Mouse (Mus musculus): Measurements from ENCODE around the gene Abca13.

Gene Abca13

GRCm38 (mm10) chr11:9533189-9533588 is 341.4 kb downstream of the Abca13 start:
- DNase-seq (ENCODE audit: low read depth, low spot score) = no peak

- no peak for DNase-seq (ENCODE audit: low read depth, low spot score)
These were observed 342.0 kb downstream of the Abca13 start for GRCm38 (mm10) chr11:9533658-9534202.

- no peak for DNase-seq (ENCODE audit: low read depth, low spot score)
These were observed 345.1 kb downstream of the Abca13 start for GRCm38 (mm10) chr11:9536811-9537210.

DNA sequence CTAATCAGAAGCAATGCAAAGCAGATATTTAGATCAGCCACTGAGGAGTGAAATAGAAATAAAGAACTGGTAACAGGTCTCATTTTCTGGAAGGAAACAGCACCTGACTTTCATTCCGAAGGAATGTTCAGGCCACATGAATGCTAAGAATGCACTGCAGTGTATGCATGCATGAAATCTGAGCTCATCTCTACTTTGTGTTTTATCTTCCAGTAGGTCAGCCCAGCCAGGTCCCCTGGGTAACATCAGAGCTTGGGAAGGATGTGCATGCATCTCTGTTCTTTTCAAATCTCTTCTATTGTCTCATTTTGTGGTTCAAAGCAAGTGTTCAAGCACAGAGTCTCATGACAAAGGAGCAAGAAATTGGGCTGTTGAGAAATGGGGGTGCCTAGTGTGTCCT is 346.6 kb downstream of the Abca13 start:
- peak; percentile 2 for DNase-seq (ENCODE audit: low read depth, low spot score)

DNA sequence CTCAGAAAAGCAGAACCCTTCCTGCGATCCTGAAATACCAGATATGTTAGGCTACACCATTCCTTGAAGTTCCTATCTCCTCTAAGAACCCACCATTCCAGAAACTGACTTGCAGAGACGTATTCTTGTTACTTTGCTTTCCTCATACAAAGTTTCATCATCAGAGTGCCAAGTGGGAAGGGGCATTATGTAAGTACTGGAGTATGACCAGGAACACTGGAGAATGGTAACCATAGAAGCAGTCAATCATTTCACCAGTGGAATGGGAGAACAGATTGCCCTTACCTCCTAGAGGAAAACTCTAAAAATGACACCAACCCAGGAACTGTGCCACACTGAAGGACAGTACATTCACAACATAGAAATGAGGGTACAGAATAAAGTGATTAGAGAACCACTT is 368.3 kb downstream of the Abca13 start:
- DNase-seq (ENCODE audit: low read depth, low spot score) = no peak

GRCm38 (mm10) chr11:9568302-9568701 is 376.6 kb downstream of the Abca13 start:
- DNase-seq (ENCODE audit: low read depth, low spot score) = no peak

GRCm38 (mm10) chr11:9570319-9570718 is 378.6 kb downstream of the Abca13 start:
- no peak for DNase-seq (ENCODE audit: low read depth, low spot score)

DNA sequence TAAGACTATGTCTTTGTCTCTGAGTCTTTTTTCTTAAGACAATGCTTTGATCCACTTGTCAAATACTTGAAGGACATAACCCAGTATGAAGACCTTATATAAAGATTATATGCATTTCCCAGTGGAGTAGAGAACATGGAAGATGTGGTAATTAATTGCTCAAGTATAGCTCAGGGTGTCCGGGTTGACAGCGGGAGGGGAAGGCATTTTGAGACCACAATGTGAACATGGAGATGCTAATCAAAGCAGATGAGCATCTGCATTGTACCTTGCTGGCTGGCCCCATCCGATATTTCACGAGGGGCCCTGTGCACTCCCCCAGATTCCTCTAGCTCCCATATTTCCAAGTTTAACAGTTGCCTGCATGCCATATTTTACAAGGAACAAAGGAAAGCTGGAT is 383.2 kb downstream of the Abca13 start:
- no peak for DNase-seq (ENCODE audit: low read depth, low spot score)

DNA sequence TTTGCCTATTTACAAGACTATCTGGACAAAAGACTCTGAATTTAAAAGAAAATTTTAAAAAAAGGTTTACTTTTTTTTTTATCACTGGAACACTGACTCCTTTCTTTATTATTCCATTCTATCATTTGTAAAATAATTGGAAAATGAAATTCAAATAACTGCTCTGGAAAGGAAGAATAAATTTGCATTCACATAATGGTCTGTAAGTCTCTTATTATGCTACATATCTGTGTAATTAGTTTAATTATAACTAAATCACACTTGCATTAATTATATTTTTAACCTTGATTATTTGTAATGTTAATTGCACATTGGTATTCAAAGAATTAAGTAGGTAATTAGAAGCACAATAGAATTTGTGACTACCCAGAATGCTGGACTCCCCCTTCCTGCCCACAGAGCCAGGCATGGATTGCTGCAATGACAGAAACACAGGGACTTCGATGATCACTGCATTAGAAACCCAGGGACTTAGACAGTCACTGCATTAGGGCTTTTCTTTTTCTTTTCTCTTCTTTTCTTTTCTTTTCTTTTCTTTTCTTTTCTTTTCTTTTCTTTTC is 400.1 kb downstream of the Abca13 start:
- no peak for DNase-seq (ENCODE audit: low read depth, low spot score)

- no peak for DNase-seq (ENCODE audit: low read depth, low spot score)
These were observed 405.6 kb downstream of the Abca13 start for GRCm38 (mm10) chr11:9597299-9597698.

DNA sequence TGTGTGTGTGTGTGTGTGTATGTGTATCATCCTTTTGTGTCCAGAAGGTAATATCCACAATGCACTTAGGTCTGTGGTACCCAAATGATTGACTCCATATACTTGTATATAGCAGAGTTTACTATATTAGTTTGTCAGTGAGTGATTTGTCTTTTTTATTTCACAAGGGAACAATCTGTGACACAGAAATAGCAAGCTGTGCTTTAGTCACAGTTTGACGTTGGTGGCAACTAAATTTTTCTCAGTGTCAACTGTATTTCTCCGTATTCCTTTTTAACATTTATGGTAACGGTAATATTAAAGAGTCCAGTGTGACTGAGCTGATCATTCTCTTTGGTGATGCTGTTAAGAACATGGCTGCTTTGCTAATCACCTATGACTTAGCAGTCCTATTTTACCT is 409.4 kb downstream of the Abca13 start:
- no peak for DNase-seq (ENCODE audit: low read depth, low spot score)

GRCm38 (mm10) chr11:9602137-9602536 is 410.4 kb downstream of the Abca13 start:
- no peak for DNase-seq (ENCODE audit: low read depth, low spot score)

DNA sequence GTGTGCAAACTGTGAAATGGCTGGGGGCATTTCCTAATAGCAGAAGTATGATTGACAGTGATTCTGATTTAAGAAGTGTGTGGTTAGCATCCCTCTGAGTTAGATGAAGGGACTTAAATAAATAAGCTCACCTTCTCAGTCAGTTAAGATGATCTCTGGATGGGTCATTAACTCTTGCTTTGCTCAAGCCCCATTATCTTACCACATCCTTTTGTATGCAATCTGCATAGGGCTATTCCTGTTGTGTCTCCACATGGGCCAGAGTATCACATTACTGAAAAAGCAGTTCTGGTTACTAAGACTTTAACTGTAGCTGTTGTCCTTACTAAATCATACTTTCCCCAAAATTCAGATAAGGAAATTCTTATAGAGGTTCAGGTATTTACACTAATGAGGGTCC is 416.5 kb downstream of the Abca13 start:
- DNase-seq (ENCODE audit: low read depth, low spot score) = no peak

DNA sequence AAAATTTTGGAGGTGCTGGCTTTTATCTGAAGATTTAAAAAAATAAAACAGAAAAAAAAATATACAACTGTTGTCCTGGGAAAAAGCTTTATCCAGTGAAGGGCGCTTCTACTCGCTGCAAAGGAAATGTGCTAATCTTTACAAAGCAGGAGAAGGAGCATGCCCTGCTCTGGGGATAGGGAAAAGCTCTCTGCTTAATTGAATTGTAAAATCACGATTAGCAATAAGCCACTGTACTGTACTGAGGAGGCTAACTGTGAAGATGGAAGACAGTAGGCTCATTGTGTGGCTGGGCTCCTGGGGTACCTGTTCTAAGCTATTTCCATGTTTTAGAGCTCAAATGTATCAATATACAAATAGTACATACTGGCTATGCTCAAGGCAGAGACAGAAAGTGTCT is 417.3 kb downstream of the Abca13 start:
- no peak for DNase-seq (ENCODE audit: low read depth, low spot score)

DNA sequence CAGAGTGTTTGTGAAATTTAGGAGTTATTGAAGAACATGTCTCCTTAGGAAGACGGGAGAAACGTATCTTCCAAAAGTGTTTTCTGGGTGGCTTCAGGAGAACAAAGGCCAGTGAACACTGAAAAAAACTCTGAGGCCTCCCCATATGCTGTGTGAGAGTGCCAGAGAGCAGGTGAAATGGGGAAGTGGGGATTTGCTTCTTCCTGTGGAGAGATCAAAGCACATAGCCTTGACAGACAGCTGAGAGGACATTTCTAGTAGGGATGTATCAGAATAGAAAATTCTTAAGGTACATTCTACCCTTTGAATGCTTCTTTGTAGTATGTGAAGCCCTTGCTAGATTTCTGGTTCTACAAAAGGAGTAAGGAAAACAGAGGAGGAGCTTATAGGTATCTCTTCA is 424.4 kb downstream of the Abca13 start:
- no peak for DNase-seq (ENCODE audit: low read depth, low spot score)

GRCm38 (mm10) chr11:9616665-9617064 is 424.9 kb downstream of the Abca13 start:
- no peak for DNase-seq (ENCODE audit: low read depth, low spot score)

GRCm38 (mm10) chr11:9619986-9620385 is 428.2 kb downstream of the Abca13 start:
- no peak for DNase-seq (ENCODE audit: low read depth, low spot score)

DNA sequence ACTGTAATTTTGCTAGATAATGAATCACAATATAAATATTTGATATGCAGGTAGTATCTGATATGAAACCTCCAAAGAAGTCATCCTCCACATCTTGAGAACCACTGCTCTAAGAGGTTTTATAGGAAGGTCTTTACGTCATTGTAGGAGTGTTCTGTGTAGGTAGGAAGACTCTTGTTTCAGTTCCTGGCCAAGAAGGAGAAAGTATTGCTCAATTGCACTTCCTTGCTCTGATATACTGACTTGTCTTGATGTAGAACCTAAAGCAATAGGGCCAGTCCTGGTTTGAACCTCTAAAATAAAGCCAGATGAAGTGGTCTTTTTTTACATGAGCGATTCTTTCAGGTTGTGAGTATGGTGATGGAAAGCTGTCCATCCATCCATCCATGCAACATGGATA is 431.1 kb downstream of the Abca13 start:
- no peak for DNase-seq (ENCODE audit: low read depth, low spot score)

DNA sequence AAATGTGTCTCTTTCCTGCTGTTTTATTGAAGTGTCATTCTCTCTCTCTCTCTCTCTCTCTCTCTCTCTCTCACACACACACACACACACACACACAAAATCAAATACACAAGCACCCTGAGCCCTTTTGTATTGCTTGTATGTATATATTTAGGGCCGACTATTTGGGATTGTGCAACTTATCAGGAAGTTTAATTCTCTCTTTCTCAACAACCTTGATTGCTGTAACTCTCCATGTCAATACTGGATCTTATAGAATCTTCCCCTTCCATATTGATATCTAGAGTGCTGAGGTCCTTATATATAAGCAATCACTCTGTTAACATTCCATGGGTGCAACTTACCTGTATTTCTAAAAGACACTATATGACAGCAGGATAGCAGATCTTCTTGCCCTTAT is 433.0 kb downstream of the Abca13 start:
- no peak for DNase-seq (ENCODE audit: low read depth, low spot score)

- DNase-seq (ENCODE audit: low read depth, low spot score) = no peak
These were observed 434.1 kb downstream of the Abca13 start for GRCm38 (mm10) chr11:9625812-9626211.

GRCm38 (mm10) chr11:9647272-9647671 is 455.5 kb downstream of the Abca13 start:
- no peak for DNase-seq (ENCODE audit: low read depth, low spot score)

- DNase-seq (ENCODE audit: low read depth, low spot score) = no peak
These were observed 456.2 kb downstream of the Abca13 start for GRCm38 (mm10) chr11:9647991-9648390.

DNA sequence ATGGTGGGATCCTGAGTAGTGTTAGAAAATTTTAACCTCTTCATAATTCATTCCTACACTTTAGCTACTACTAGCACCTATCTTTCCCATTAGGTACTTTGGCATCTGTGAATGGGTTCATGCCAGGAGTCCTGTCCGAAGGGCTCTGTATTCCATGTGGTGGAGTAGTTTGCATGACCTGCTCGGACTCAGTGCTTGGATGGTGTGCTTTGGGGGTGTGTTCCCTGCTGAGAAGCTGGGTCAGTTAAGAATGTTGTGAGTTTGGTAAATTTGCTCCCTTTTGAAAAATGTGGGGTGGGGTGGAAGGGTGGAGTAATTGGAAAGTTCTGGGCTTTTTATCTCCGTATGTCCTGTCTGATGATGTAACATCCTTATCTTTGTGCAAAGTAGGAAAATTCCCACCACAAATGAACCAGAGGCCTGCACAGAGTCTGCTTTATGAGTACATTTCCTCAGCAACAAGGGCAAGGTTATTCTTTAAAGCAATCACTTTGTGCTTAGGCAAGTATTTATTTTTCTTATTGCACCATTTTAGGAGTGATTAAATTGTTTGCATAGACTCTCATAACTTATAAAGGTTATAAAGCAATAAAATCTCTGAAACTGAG is 475.0 kb downstream of the Abca13 start:
- DNase-seq (ENCODE audit: low read depth, low spot score) = no peak

- no peak for DNase-seq (ENCODE audit: low read depth, low spot score)
These were observed 477.7 kb downstream of the Abca13 start for GRCm38 (mm10) chr11:9669430-9669829.

Measured in forelimb bud, embryonic 11.5 days (tissue).